Mouse (Mus musculus) ovary, adult 18-20 months (tissue): Measurements from ENCODE around the gene Zmiz1.
A peak's percentile ranks its signal among the peaks of the same experiment; 100 is the strongest.

Experiments
- DNase-seq: peaks from one replicate; pipeline ENCODE4 v3.0.0; 2022; ENCODE audit warnings: low spot score, mixed read lengths

The Zmiz1 gene

GRCm38 (mm10) chr14:25491961-25492360, 33.0 kb downstream of the Zmiz1 start:
- no peak for DNase-seq

GRCm38 (mm10) chr14:25492567-25493279, 33.7 kb downstream of the Zmiz1 start:
- no peak for DNase-seq

- no peak for DNase-seq
Observed at GRCm38 (mm10) chr14:25493301-25494241, 34.6 kb downstream of the Zmiz1 start.

- no peak for DNase-seq
Observed at GRCm38 (mm10) chr14:25494778-25495177, 35.8 kb downstream of the Zmiz1 start.

GRCm38 (mm10) chr14:25496116-25496515, 37.1 kb downstream of the Zmiz1 start:
- DNase-seq: no peak

GRCm38 (mm10) chr14:25496989-25497388, 38.0 kb downstream of the Zmiz1 start:
- no peak for DNase-seq

GRCm38 (mm10) chr14:25497596-25497995, 38.6 kb downstream of the Zmiz1 start:
- no peak for DNase-seq

GRCm38 (mm10) chr14:25498367-25498766, 39.4 kb downstream of the Zmiz1 start:
- DNase-seq: no peak

GRCm38 (mm10) chr14:25499526-25499925, 40.5 kb downstream of the Zmiz1 start:
- DNase-seq: no peak

- no peak for DNase-seq
Observed at GRCm38 (mm10) chr14:25500511-25501120, 41.6 kb downstream of the Zmiz1 start.

GRCm38 (mm10) chr14:25501481-25501880, 42.5 kb downstream of the Zmiz1 start:
- DNase-seq: no peak

- no peak for DNase-seq
Observed at GRCm38 (mm10) chr14:25502355-25502754, 43.4 kb downstream of the Zmiz1 start.

- DNase-seq: no peak
Observed at GRCm38 (mm10) chr14:25504241-25504640, 45.3 kb downstream of the Zmiz1 start.

GRCm38 (mm10) chr14:25505201-25505671, 46.3 kb downstream of the Zmiz1 start:
- DNase-seq: peak; percentile 78

GRCm38 (mm10) chr14:25508111-25508756, 49.2 kb downstream of the Zmiz1 start:
- no peak for DNase-seq

- no peak for DNase-seq
Observed at GRCm38 (mm10) chr14:25508757-25509139, 49.8 kb downstream of the Zmiz1 start.

- DNase-seq: peak; percentile 73
Observed at GRCm38 (mm10) chr14:25509450-25510129, 50.6 kb downstream of the Zmiz1 start.

- no peak for DNase-seq
Observed at GRCm38 (mm10) chr14:25510362-25510761, 51.4 kb downstream of the Zmiz1 start.

- DNase-seq: no peak
Observed at GRCm38 (mm10) chr14:25510987-25511386, 52.0 kb downstream of the Zmiz1 start.

GRCm38 (mm10) chr14:25511564-25511963, 52.6 kb downstream of the Zmiz1 start:
- no peak for DNase-seq

GRCm38 (mm10) chr14:25511967-25512366, 53.0 kb downstream of the Zmiz1 start:
- DNase-seq: no peak
